In the genomic region with DNA sequence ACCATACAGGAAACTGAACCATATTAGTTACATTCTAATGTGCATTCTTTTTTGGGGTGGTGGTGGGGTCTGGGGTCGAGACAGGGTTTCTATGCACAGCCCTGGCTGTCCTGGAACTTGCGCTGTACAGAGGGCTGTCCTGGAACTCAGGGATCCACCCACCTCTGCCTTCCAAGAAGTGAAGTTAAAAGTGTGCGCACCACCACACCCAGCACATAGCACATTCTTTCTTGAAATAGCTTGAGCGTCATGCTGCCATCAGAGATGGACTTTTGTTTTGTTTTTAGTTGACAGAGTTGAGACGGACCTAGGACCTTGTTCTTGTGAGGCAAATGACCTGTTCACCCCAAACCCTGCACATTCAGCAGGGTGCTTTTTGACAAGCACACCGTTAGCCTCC, we compare ENCODE assay signal across 22 mouse cellular contexts. TPM values are rescaled to one million over a fixed set of nuclear protein-coding genes. Genes with fewer than 3 reads are reported as not detected.
"Had no signal": no experiment of that assay in that cellular context is flagged by ENCODE, and none has a peak within 500 bp of the region (broad histone marks: within the 10 kb centered on the region; RNA-seq: fewer than 3 reads in every experiment).

No protein-coding gene starts in this region.

- ATAC-seq: liver, postnatal 0 days had no signal

- H3K9ac ChIP-seq: limb, embryonic 13.5 days; liver, embryonic 14.5 days; liver, postnatal 0 days; lung, embryonic 15.5 days had no signal

- H3K4me1 ChIP-seq: limb, embryonic 10.5 days; limb, embryonic 13.5 days; lung, embryonic 15.5 days had no signal

- H3K9me3 ChIP-seq: limb, embryonic 10.5 days; limb, embryonic 13.5 days; lung, embryonic 15.5 days had no signal

- H3K27me3 ChIP-seq: limb, embryonic 13.5 days; lung, embryonic 15.5 days had no signal

- H3K27ac ChIP-seq: kidney, postnatal 0 days; layer of hippocampus, adult 2 months; limb, embryonic 10.5 days; limb, embryonic 13.5 days; liver, embryonic 14.5 days; lung, embryonic 15.5 days; stomach, postnatal 0 days had no signal

- H3K36me3 ChIP-seq: limb, embryonic 10.5 days; limb, embryonic 13.5 days; lung, embryonic 15.5 days had no signal

- DNase-seq: kidney, adult 18-20 months; layer of hippocampus, adult 9-11 months; liver, postnatal 0 days; lung, postnatal 10 days; lung, postnatal 4 days; right cerebral cortex, postnatal 4 days had no signal

- H3K4me3 ChIP-seq: layer of hippocampus, adult 2 months; limb, embryonic 10.5 days; limb, embryonic 13.5 days; lung, embryonic 15.5 days had no signal

- H3K4me2 ChIP-seq: limb, embryonic 13.5 days; lung, embryonic 15.5 days; midbrain, embryonic 11.5 days had no signal

RNA-seq across cellular contexts. Expression of gene Slc9b2, which starts 19.7 kb away (rescaled TPM):
- polyA plus RNA-seq: liver, postnatal 0 days had no signal

RNA-seq across cellular contexts. Expression of gene Slc9b1, which starts 20.7 kb away (rescaled TPM):
- total RNA-seq: layer of hippocampus, adult 2 months; left cerebral cortex, postnatal 25 days; megakaryocyte progenitor cell, adult 5-6 weeks; megakaryocyte-erythroid progenitor cell, adult 5-6 weeks; midbrain, postnatal 0 days had no signal
- polyA plus RNA-seq: liver, postnatal 0 days; midbrain, embryonic 11.5 days; midbrain, embryonic 14.5 days; midbrain, postnatal 0 days; neural tube, embryonic 14.5 days; stomach, embryonic 14.5 days; thymus, adult 2 months had no signal

RNA-seq across cellular contexts. Expression of gene Bdh2, which starts 46.2 kb away (rescaled TPM):
- total RNA-seq: megakaryocyte-erythroid progenitor cell, adult 5-6 weeks had no signal
